Mouse (Mus musculus): ENCODE data around the gene Ccdc33.

The Ccdc33 gene

GRCm38 (mm10) chr9:58008336-58009014 lies 110.1 kb downstream of the Ccdc33 start:
- no peak for DNase-seq

DNA sequence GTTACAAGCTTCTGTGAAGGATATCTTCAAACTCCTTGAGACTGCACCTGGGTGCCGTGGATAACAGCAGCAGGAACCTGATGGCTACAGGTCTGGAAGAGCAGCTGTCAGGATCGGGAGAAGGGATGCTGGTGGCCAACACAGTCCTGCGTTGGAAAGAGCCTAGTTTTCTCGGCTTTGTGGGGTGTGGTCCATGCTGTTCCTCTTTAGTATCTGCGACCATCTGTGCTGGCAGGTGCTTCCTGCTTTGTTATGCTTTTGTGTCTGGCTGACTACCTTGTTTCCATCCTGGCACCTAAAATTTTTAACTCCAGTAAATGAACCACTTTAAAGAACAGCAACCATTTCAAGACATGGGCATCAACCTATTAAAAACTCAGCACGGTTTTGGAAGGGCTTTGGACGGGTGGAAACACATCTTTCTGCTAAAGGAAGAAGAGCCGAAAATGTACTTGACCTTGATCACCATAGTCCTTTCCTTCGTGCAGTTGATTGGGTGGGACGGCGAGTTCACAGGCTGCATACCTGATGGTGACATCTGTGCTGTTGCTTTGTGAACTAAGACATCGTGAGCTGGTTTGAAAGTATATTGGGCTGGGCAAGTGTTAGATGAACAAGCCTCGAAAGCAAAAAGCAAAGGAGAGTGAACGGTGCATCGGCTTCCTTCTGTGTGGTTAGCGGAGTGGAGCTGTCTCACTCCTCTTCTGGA lies 112.7 kb downstream of the Ccdc33 start, which contains the start of gene Cyp11a1:
Gene Cyp11a1, plus strand, starts transcription at position 659 of the 709 bp plus-strand sequence.
- no peak for DNase-seq

- no peak for DNase-seq
Measured at GRCm38 (mm10) chr9:58003272-58003671, 115.4 kb downstream of the Ccdc33 start.

GRCm38 (mm10) chr9:57999676-58000075 lies 118.9 kb downstream of the Ccdc33 start:
- DNase-seq = no peak

GRCm38 (mm10) chr9:57998685-57999084 lies 119.9 kb downstream of the Ccdc33 start:
- no peak for DNase-seq

DNA sequence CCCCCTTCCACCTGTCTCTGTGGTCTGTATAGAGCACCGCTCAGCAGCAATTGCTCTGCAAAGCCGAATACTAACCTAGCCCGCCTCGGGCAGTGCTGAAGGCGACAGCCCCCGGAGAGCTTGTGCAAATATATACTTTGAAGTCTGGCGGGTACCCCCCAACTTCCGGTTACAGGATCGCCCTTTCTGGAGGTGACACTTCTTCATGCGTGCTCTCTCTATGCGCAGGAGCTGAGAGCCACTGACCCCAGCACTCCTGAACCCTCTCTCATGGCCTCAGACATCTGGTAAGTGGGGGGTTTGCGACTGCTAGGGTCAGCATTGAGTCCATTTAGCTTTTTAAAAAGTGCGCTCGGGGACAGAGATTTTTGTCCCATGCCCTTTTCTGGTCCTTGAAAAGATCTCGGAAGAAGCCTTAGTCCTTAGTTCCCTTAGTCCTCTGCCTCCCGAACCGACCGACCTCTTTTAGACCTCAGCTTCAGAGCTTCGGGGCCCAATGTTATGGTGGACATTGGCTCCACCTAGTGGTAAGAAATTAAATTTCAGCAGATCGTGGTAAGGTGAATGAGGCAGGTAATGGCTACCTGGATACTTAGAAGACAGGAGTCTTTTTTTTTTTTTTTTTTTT lies 120.5 kb downstream of the Ccdc33 start:
- peak; percentile 82 for DNase-seq

- DNase-seq = peak; percentile 63
Measured at GRCm38 (mm10) chr9:57997511-57998031, 121.1 kb downstream of the Ccdc33 start.

GRCm38 (mm10) chr9:57995282-57995681 lies 123.3 kb downstream of the Ccdc33 start:
- DNase-seq = peak; percentile 81

- peak; percentile 48 for DNase-seq
Measured at GRCm38 (mm10) chr9:57992781-57993591, 125.6 kb downstream of the Ccdc33 start.

DNA sequence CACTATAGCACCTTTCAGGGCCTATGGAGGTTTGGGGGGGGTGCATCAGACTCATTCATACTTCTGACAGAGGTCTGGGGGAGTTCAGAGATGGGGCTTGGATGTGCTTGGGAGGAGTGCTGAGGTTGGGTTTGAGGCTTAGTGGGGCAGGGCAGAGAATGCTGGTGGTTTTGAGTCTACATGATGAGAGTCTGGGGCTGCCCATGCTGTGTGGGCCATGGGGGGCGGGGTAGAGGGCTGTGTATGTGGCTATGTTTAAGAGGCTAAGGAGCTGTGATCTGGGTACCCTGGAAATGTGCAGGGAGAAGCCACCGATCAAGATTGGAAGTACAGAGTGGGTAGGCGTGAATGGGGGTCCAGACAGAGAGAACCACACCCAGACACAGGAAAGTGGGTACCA lies 126.6 kb downstream of the Ccdc33 start:
- no peak for DNase-seq

GRCm38 (mm10) chr9:57990438-57991110 lies 128.0 kb downstream of the Ccdc33 start:
- peak; percentile 73 for DNase-seq

DNA sequence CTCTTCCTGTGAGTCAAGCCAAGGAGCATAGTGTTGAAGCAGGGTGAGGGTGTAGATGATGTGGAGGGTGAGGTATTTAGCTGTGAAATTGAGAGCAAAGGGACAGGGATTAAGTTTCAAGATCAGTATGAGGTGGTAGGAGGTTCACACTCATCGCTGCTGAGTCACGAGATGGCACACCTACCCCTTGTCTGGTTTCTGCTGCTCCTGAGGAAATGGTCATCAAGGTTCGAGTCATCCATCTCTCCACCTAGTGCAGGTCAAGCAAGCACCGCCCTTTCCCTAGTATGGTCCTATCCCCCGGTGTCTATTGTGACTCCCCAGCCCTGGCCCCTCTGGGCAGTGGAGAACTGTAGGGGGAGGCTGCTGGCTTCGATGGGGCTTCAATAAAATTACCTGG lies 129.3 kb downstream of the Ccdc33 start:
- no peak for DNase-seq

- DNase-seq = no peak
Measured at GRCm38 (mm10) chr9:57988098-57988497, 130.5 kb downstream of the Ccdc33 start.

- DNase-seq = peak; percentile 72
Measured at GRCm38 (mm10) chr9:57986293-57986692, 132.3 kb downstream of the Ccdc33 start.

DNA sequence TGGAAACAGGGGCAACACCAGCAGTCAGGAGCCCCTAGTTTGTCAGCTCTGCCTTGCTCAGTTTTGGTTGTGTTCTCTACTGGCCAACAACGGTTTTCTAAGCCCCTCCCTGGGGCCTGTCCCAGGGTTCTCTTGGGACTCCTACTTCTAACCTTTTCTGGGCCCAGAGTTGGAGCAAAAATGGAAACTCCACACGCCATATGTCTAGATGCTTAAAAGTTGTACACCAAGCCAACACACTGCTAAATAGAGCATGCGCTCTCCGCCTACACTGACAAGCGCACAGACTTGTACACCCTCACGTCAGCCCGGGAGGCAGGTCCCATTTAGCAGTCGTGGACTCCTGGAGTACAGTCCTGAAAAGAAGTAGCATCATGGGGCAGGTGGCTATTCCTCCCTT lies 133.3 kb downstream of the Ccdc33 start:
- no peak for DNase-seq

DNA sequence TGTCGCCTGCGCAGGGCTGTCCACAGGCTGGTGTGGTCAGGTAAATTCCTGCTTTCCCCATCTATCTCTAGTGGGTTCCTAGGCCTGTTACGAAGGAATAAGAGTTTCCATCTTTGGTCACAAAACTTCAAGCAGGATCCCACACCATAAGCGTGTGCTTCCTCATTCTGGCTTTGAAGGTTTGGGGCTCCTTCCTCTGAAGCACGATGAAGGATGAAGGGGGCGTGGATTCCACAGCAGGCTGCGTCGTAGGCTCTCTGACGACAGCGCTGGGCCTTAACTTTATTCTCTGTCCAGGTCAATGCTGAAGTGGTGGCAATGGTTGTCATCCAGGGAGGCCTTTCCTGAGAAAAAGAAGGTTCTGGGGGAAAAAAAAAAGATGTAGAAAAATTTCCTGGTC lies 138.1 kb downstream of the Ccdc33 start:
- no peak for DNase-seq

GRCm38 (mm10) chr9:57978858-57979257 lies 139.8 kb downstream of the Ccdc33 start:
- no peak for DNase-seq
